Mouse (Mus musculus): ENCODE measurements at regions not wholly inside any gene's neighbourhood (a gene's known extent, or its start where the extent isn't known, plus 50 kb on each side); places are given as distances from the start of the nearest gene placed in this dataset.
A peak's percentile ranks its signal among the peaks of the same experiment; 100 is the strongest.

- Histone ChIP-seq H3K36me3 (replicated peaks in 1 of 2; ENCODE audit: control insufficient read depth in 1 of 2, insufficient read depth in 1 of 2, low read length in 1 of 2) (no peaks in the 10 kb centered on the region), H3K9me3 (replicated peaks; ENCODE audit: low read length) (no peaks in the 10 kb centered on the region), H3K4me1 (ENCODE audit: control insufficient read depth in 1 of 2, insufficient read depth in 2 of 2) (no peaks in the 10 kb centered on the region), H3K27me3 (replicated peaks) (no peaks in the 10 kb centered on the region), H3K4me2 (ENCODE audit: insufficient read depth, low read depth, poor library complexity, severe bottlenecking) (no peak overlapping the region), H3K4me3 (replicated peaks in 1 of 3; ENCODE audit: low read depth in 2 of 3, low read length in 2 of 3, poor library complexity in 1 of 3) (no peak overlapping the region), H3K79me2 (replicated peaks; ENCODE audit: control insufficient read depth, extremely low read depth, insufficient read depth, poor library complexity, severe bottlenecking) (no peaks in the 10 kb centered on the region), H3K9ac (ENCODE audit: insufficient read depth, low read depth) (no peak overlapping the region), H3K27ac (ENCODE audit: insufficient read depth, low read depth) (no peak overlapping the region)
- TF ChIP-seq IRF4 (IDR thresholded peaks at IDR 0.05; ENCODE audit: low read depth, low read length) (no peak), NRF1 (IDR thresholded peaks at IDR 0.05; ENCODE audit: low read depth, low read length) (no peak)
- no peak for DNase-seq (ENCODE audit: extremely low read depth)
- in situ Hi-C loops (cut with MboI; ENCODE audit: low pct_ligation_motif_present, low pct_unique_long_range_greater_than_20kb, low sequenced_read_pairs) (no loop called here), dilution Hi-C loops (cut with MboI; ENCODE audit: extremely low pct_ligation_motif_present, extremely low pct_unique_long_range_greater_than_20kb, low sequenced_read_pairs) (no loop called here)
Observed at GRCm38 (mm10) chr15:27359271-27359670, 107.2 kb upstream of the Ank start.

GRCm38 (mm10) chr15:27374517-27374916 is 92.0 kb upstream of the Ank start:
- in situ Hi-C loops (cut with MboI; ENCODE audit: low pct_ligation_motif_present, low pct_unique_long_range_greater_than_20kb, low sequenced_read_pairs) = no loop called here
- Histone ChIP-seq H3K27ac (ENCODE audit: insufficient read depth, low read depth) (no peak overlapping the region), H3K4me3 (replicated peaks in 1 of 3; ENCODE audit: low read depth in 2 of 3, low read length in 2 of 3, poor library complexity in 1 of 3) (no peak overlapping the region), H3K4me1 (ENCODE audit: control insufficient read depth in 1 of 2, insufficient read depth in 2 of 2) (no peaks in the 10 kb centered on the region), H3K4me2 (ENCODE audit: insufficient read depth, low read depth, poor library complexity, severe bottlenecking) (no peak overlapping the region), H3K36me3 (replicated peaks in 1 of 2; ENCODE audit: control insufficient read depth in 1 of 2, insufficient read depth in 1 of 2, low read length in 1 of 2) (no peaks in the 10 kb centered on the region), H3K9me3 (replicated peaks; ENCODE audit: low read length) (no peaks in the 10 kb centered on the region), H3K27me3 (replicated peaks) (no peaks in the 10 kb centered on the region), H3K9ac (ENCODE audit: insufficient read depth, low read depth) (no peak overlapping the region), H3K79me2 (replicated peaks; ENCODE audit: control insufficient read depth, extremely low read depth, insufficient read depth, poor library complexity, severe bottlenecking) (no peaks in the 10 kb centered on the region)
- dilution Hi-C loops (cut with MboI; ENCODE audit: extremely low pct_ligation_motif_present, extremely low pct_unique_long_range_greater_than_20kb, low sequenced_read_pairs) = no loop called here
- DNase-seq (ENCODE audit: extremely low read depth) = peak; percentile 29
- TF ChIP-seq JUN (IDR thresholded peaks at IDR 0.05; ENCODE audit: insufficient read depth, low read depth, low read length) (no peak), ZKSCAN1 (IDR thresholded peaks at IDR 0.05; ENCODE audit: borderline replicate concordance, low read depth, low read length) (no peak), CTCF (conservative IDR thresholded peaks at IDR 0.05 in 1 of 2, IDR thresholded peaks at IDR 0.05 in 1 of 2; ENCODE audit: low read depth in 2 of 2, low read length in 2 of 2) (peak in 1 of 2 experiments; percentile 33; a peak in 2 of 4 replicates), TBP (conservative IDR thresholded peaks at IDR 0.05; ENCODE audit: low read depth, low read length) (no peak)

GRCm38 (mm10) chr15:27378601-27379094 is 87.8 kb upstream of the Ank start:
- no peak overlapping the region for H3K27ac ChIP-seq (ENCODE audit: insufficient read depth, low read depth)
- H3K9me3 ChIP-seq (replicated peaks; ENCODE audit: low read length) = no peaks in the 10 kb centered on the region
- dilution Hi-C loops (cut with MboI; ENCODE audit: extremely low pct_ligation_motif_present, extremely low pct_unique_long_range_greater_than_20kb, low sequenced_read_pairs) (no loop called here), in situ Hi-C loops (cut with MboI; ENCODE audit: low pct_ligation_motif_present, low pct_unique_long_range_greater_than_20kb, low sequenced_read_pairs) (no loop called here)
- no peak for DNase-seq (ENCODE audit: extremely low read depth)
- no peak for TF ChIP-seq JUN (IDR thresholded peaks at IDR 0.05; ENCODE audit: insufficient read depth, low read depth, low read length)
- TF ChIP-seq POLR2A (IDR thresholded peaks at IDR 0.05; ENCODE audit: low read depth, low read length) = no peak
- TF ChIP-seq CHD1 (IDR thresholded peaks at IDR 0.05; ENCODE audit: low read depth, low read length) = no peak
- TF ChIP-seq GABPA (IDR thresholded peaks at IDR 0.05; ENCODE audit: insufficient replicate concordance, low read depth, low read length) = no peak
- no peak for TF ChIP-seq USF2 (conservative IDR thresholded peaks at IDR 0.05; ENCODE audit: low read depth, low read length)
- TF ChIP-seq NELFE (IDR thresholded peaks at IDR 0.05; ENCODE audit: low read depth, low read length) = no peak
- TF ChIP-seq POLR2AphosphoS2 (IDR thresholded peaks at IDR 0.05; ENCODE audit: low read depth, low read length) = no peak
- TF ChIP-seq ZMIZ1 (IDR thresholded peaks at IDR 0.05; ENCODE audit: low read depth, low read length) = no peak
- H3K4me3 ChIP-seq (replicated peaks in 1 of 3; ENCODE audit: low read depth in 2 of 3, low read length in 2 of 3, poor library complexity in 1 of 3) = no peak overlapping the region
- 0 out of 4 replicates have a peak, but pooled peaks cover 0 to 3% of the 10 kb centered on the region in 2 experiments for H3K4me1 ChIP-seq (ENCODE audit: control insufficient read depth in 1 of 2, insufficient read depth in 2 of 2)
- H3K4me2 ChIP-seq (ENCODE audit: insufficient read depth, low read depth, poor library complexity, severe bottlenecking) = no peak overlapping the region
- H3K27me3 ChIP-seq (replicated peaks) = no peaks in the 10 kb centered on the region
- no peak overlapping the region for H3K9ac ChIP-seq (ENCODE audit: insufficient read depth, low read depth)
- no peaks in the 10 kb centered on the region for H3K36me3 ChIP-seq (replicated peaks in 1 of 2; ENCODE audit: control insufficient read depth in 1 of 2, insufficient read depth in 1 of 2, low read length in 1 of 2)
- H3K79me2 ChIP-seq (replicated peaks; ENCODE audit: control insufficient read depth, extremely low read depth, insufficient read depth, poor library complexity, severe bottlenecking) = no peaks in the 10 kb centered on the region

Measured in CH12.LX (cell line).